Mouse (Mus musculus): ENCODE data around the gene Olfr733. TPM values are rescaled to one million over a fixed set of nuclear protein-coding genes. Genes with fewer than 3 reads are reported as not detected.

Olfr733 gene
- polyA plus RNA-seq (2016; fragmentation: Nextera tagmentation; extraction: Ambion mirVana), result not detected in 2 replicates

GRCm38 (mm10) chr14:50301422-50301821 is at the start of gene Olfr733:
Gene Olfr733 (minus strand): TSS chr14:50301522.
- H3K27ac ChIP-seq, result no peak within 1 kb of the TSS
- H3K4me2 ChIP-seq, result no peak within 1 kb of the TSS
- no peaks in the 10 kb centered on the region for H3K36me3 ChIP-seq (replicated peaks)
- no peaks in the 10 kb centered on the region for H3K9me3 ChIP-seq
- ATAC-seq (ENCODE audit: low FRiP score), result no peak
- no peaks in the 10 kb centered on the region for H3K27me3 ChIP-seq
- no peaks in the 10 kb centered on the region for H3K4me1 ChIP-seq
- no peak within 1 kb of the TSS for H3K9ac ChIP-seq
- H3K4me3 ChIP-seq (replicated peaks), result no peak within 1 kb of the TSS

DNA sequence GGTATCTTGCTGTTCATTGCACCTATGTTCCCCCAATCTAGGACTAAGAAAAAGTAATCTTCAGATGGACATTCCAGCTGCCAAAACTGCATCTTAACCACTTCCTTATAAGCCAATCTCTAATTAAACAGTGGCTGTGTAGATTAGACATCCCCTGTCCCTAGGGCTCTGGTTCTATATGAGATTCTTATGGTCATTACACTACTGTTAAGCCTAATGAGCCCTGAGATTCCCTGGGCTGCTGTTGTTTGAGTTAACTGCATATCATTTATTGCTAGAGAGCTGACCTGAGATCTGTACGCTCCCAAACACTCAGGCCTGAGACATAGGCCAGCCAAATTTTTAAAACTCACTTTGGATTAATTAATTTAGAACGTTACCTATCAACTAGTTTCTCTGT is 47.5 kb upstream of the Olfr733 start, which contains the start of gene Olfr735:
TSS of gene Olfr735 (minus strand) at position 77 of the 400 bp plus-strand sequence.
- no peak for ATAC-seq (ENCODE audit: low FRiP score)
- H3K36me3 ChIP-seq (replicated peaks), result no peaks in the 10 kb centered on the region
- no peaks in the 10 kb centered on the region for H3K4me1 ChIP-seq
- H3K4me2 ChIP-seq, result no peak within 1 kb of the TSS
- H3K27ac ChIP-seq, result no peak within 1 kb of the TSS
- no peaks in the 10 kb centered on the region for H3K27me3 ChIP-seq
- H3K9ac ChIP-seq, result no peak within 1 kb of the TSS
- no peaks in the 10 kb centered on the region for H3K9me3 ChIP-seq
- WGBS, result 93% methylated on average over 2 of the region's 2 CpGs
- no peak within 1 kb of the TSS for H3K4me3 ChIP-seq (replicated peaks)

- Histone ChIP-seq H3K36me3 (replicated peaks) (no peaks in the 10 kb centered on the region), H3K9ac (no peak within 1 kb of the TSS), H3K4me3 (replicated peaks) (no peak within 1 kb of the TSS), H3K4me2 (no peak within 1 kb of the TSS), H3K9me3 (no peaks in the 10 kb centered on the region), H3K27ac (no peak within 1 kb of the TSS), H3K4me1 (no peaks in the 10 kb centered on the region), H3K27me3 (no peaks in the 10 kb centered on the region)
- no peak for ATAC-seq (ENCODE audit: low FRiP score)
- WGBS, result 76% methylated on average over 1 of the region's 1 CpGs
Measured at GRCm38 (mm10) chr14:50326661-50327060, 25.3 kb upstream of the Olfr733 start, which contains the start of gene Olfr734. Gene Olfr734 (minus strand): TSS chr14:50326761.

DNA sequence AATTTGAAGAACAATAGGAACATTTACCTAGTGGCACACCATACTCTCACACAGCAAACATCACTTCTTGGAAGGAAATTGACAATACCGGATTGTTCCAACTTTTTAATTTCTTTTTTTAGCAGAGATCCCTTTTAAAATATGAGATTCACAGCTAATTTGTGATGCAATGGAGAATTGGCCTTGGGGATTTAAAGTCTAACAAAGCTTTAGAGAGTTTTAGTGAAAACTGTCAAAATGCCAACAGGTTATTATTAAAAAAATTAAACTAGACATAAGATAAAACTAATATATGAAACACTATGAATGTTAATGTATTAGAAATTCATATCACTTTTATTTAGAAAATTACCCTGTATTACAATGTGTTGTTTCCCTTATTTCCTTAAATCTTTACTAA is 17.2 kb downstream of the Olfr733 start, which contains the start of gene Olfr732:
TSS of gene Olfr732 (minus strand) at position 101 of the 400 bp plus-strand sequence.
- H3K9ac ChIP-seq, result no peak within 1 kb of the TSS
- no peaks in the 10 kb centered on the region for H3K9me3 ChIP-seq
- no peak within 1 kb of the TSS for H3K27ac ChIP-seq
- 94% methylated on average over 1 of the region's 1 CpGs for WGBS
- H3K4me2 ChIP-seq, result no peak within 1 kb of the TSS
- ATAC-seq (ENCODE audit: low FRiP score), result no peak
- no peak within 1 kb of the TSS for H3K4me3 ChIP-seq (replicated peaks)
- H3K36me3 ChIP-seq (replicated peaks), result no peaks in the 10 kb centered on the region
- no peaks in the 10 kb centered on the region for H3K4me1 ChIP-seq
- H3K27me3 ChIP-seq, result no peaks in the 10 kb centered on the region

Other genes starting within 250 kb of the Olfr733 start
- gene Olfr726, start 210.6 kb downstream of the Olfr733 start, polyA plus RNA-seq (2016; fragmentation: Nextera tagmentation; extraction: Ambion mirVana), result not detected in 2 replicates
- not detected in 2 replicates for gene Olfr727, start 178.3 kb downstream of the Olfr733 start, polyA plus RNA-seq (2016; fragmentation: Nextera tagmentation; extraction: Ambion mirVana)
- not detected in 2 replicates for gene Olfr728, start 158.8 kb downstream of the Olfr733 start, polyA plus RNA-seq (2016; fragmentation: Nextera tagmentation; extraction: Ambion mirVana)
- not detected in 2 replicates for gene Olfr729, start 148.6 kb downstream of the Olfr733 start, polyA plus RNA-seq (2016; fragmentation: Nextera tagmentation; extraction: Ambion mirVana)
- gene Olfr730, start 113.3 kb downstream of the Olfr733 start, polyA plus RNA-seq (2016; fragmentation: Nextera tagmentation; extraction: Ambion mirVana), result not detected in 2 replicates
- gene Olfr731, start 59.7 kb downstream of the Olfr733 start, polyA plus RNA-seq (2016; fragmentation: Nextera tagmentation; extraction: Ambion mirVana), result not detected in 2 replicates
- not detected in 2 replicates for gene Olfr732, start 17.3 kb downstream of the Olfr733 start, polyA plus RNA-seq (2016; fragmentation: Nextera tagmentation; extraction: Ambion mirVana)
- gene Olfr734, start 25.2 kb upstream of the Olfr733 start, polyA plus RNA-seq (2016; fragmentation: Nextera tagmentation; extraction: Ambion mirVana), result not detected in 2 replicates
- gene Olfr735, start 47.4 kb upstream of the Olfr733 start, polyA plus RNA-seq (2016; fragmentation: Nextera tagmentation; extraction: Ambion mirVana), result not detected in 2 replicates
- not detected in 2 replicates for gene Tlr11, start 56.4 kb upstream of the Olfr733 start, polyA plus RNA-seq (2016; fragmentation: Nextera tagmentation; extraction: Ambion mirVana)
- not detected in 2 replicates for gene Olfr736, start 79.6 kb upstream of the Olfr733 start, polyA plus RNA-seq (2016; fragmentation: Nextera tagmentation; extraction: Ambion mirVana)
- not detected in 2 replicates for gene Olfr738, start 106.0 kb upstream of the Olfr733 start, polyA plus RNA-seq (2016; fragmentation: Nextera tagmentation; extraction: Ambion mirVana)
- gene Olfr739, start 117.1 kb upstream of the Olfr733 start, polyA plus RNA-seq (2016; fragmentation: Nextera tagmentation; extraction: Ambion mirVana), result not detected in 2 replicates
- gene Olfr740, start 144.0 kb upstream of the Olfr733 start, polyA plus RNA-seq (2016; fragmentation: Nextera tagmentation; extraction: Ambion mirVana), result not detected in 2 replicates
- gene Olfr741, start 171.2 kb upstream of the Olfr733 start, polyA plus RNA-seq (2016; fragmentation: Nextera tagmentation; extraction: Ambion mirVana), result not detected in 2 replicates
- gene Olfr742, start 202.1 kb upstream of the Olfr733 start, polyA plus RNA-seq (2016; fragmentation: Nextera tagmentation; extraction: Ambion mirVana), result not detected in 2 replicates
- not detected in 2 replicates for gene Olfr743, start 220.3 kb upstream of the Olfr733 start, polyA plus RNA-seq (2016; fragmentation: Nextera tagmentation; extraction: Ambion mirVana)

Measured in forebrain, embryonic 12.5 days (tissue).